Mouse (Mus musculus) liver, adult (tissue): Measurements from ENCODE around the gene Clk1.

Source experiments
- GATA4 ChIP-seq: IDR thresholded peaks from 2 replicates; pipeline ENCODE4 v1.6.1; 2014; ENCODE audit warnings: mild to moderate bottlenecking, low read length; ENCODE audit not compliant: insufficient replicate concordance

Clk1 gene

DNA sequence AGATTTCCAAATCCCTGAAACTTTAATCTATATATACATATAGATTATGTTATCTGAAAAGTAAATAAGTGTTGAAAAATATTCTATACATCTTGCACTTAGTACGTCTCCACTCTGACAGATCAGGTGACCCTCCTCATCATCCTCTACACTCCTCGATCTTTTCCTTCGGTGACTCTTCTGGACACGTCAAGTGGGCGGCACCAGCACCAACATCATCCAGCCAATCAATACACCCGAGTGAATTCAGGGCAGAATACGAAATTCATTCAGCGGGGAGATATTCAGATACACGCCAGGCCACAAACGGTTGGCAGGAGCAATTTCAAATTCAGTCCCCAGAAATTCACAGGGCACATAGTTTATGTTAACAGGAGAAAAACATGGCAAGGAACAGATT is 3.8 kb downstream of the Clk1 start:
- TF ChIP-seq GATA4: no peak

DNA sequence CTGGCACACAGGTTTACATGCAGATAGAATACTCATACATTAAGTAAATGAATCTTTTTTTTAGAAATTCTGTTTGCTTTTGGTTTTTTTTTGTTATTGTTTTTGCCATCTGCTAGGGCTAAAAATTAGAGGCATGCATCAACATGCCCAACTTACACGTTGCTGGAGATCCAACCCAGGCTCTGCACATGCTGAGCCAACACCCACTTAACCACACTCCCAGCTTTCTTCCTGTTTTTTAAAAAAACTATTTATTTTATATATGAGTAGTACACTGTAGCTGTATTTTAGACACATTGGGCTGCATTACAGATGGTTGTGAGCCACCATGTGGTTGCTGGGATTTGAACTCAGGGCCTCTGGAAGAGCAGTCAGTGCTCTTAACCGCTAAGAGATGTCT is 7.8 kb downstream of the Clk1 start:
- no peak for TF ChIP-seq GATA4

DNA sequence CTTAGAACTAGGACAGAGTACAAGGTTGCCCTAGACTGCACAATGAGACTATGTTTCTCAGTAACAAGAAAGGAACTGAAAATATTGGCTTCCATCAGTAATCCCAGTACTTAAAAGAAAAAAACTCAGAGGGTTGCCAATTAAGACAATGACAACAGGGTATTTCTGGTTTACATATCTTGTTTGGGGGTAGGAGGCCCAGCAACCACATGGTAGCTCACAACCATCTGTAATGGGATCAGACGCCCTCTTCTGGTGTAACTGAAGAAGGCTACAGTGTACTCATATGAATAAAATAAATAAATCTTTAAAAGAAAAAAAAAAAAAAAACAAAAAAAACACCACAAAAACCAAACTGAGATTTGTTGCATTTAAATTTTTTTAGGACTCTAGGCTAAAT is 8.4 kb downstream of the Clk1 start:
- TF ChIP-seq GATA4: no peak

- no peak for TF ChIP-seq GATA4
Measured at GRCm38 (mm10) chr1:58410776-58411175, 13.1 kb downstream of the Clk1 start.

- no peak for TF ChIP-seq GATA4
Measured at GRCm38 (mm10) chr1:58410198-58410588, 13.7 kb downstream of the Clk1 start.

DNA sequence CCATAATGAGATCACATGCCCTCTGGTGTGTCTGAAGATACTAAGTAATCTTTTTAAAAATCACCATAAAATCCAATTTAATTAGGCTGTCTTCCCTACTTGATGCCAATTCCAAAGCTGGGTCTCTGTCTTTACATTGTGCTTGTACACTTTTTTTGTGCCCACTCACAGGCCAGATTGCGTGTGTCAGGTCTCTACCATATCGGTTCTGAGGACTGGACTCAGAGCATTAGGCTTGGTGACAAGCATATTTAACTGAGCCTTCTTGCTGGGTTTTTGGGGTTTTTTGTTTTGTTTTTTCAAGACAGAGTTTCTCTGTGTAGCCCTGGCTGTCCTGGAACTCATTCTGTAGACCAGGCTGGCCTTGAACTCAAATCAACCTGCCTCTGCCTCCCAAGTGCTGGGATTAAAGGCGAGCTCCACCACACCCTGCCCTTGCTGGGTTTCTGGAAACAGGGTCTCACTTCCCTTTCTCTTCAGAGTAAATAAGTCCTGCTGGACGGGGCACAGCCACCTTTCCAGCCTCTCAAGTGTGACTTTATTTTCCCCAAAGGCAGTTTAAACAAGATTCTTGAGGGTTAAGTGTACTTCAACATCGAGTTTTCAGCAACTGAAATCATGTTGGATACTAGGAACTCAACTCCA is 14.2 kb downstream of the Clk1 start:
- TF ChIP-seq GATA4: no peak

GRCm38 (mm10) chr1:58408141-58408540 is 15.7 kb downstream of the Clk1 start:
- TF ChIP-seq GATA4: no peak

GRCm38 (mm10) chr1:58407321-58407720 is 16.5 kb downstream of the Clk1 start:
- no peak for TF ChIP-seq GATA4

GRCm38 (mm10) chr1:58403745-58404144 is 20.1 kb downstream of the Clk1 start:
- no peak for TF ChIP-seq GATA4

DNA sequence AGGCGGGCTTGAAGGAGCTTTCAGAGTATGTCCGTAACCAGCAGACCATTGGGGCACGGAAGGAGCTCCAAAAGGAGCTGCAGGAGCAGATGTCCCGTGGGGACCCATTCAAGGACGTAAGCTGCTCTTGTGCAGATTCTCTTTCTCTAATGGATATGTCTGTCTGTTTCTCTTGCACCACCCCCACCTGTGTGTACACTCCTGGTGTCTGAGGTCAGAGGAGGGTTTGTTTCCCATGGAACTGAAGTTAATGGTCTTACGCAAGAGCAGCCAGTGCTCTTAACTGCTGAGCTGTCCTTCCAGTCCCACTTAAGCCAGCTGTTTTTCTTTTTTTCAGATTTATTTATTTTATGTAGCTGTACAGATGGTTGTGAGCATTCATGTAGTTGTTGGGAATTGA is 22.5 kb downstream of the Clk1 start:
- TF ChIP-seq GATA4: no peak

DNA sequence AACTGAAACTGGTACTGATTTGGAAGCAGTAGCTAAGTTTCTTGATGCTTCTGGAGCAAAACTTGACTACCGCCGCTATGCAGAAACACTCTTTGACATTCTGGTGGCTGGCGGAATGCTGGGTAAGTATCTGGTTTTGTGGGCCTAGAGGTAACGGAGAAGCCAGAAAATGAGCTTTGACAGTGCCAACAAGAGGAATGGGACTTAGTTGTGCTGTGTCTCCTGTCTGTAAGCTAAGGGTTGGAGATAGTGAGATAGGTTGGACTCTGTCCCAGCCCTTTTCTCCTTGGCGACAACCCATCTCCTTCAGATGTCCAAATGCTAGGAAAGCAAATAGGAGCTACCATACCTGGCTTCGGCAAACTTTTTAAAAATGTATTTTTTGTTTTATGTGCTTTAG is 26.1 kb downstream of the Clk1 start:
- no peak for TF ChIP-seq GATA4

- no peak for TF ChIP-seq GATA4
Measured at GRCm38 (mm10) chr1:58396179-58396578, 27.7 kb downstream of the Clk1 start.

- TF ChIP-seq GATA4: no peak
Measured at GRCm38 (mm10) chr1:58395341-58395740, 28.5 kb downstream of the Clk1 start.

- no peak for TF ChIP-seq GATA4
Measured at GRCm38 (mm10) chr1:58393284-58394195, 30.3 kb downstream of the Clk1 start.

DNA sequence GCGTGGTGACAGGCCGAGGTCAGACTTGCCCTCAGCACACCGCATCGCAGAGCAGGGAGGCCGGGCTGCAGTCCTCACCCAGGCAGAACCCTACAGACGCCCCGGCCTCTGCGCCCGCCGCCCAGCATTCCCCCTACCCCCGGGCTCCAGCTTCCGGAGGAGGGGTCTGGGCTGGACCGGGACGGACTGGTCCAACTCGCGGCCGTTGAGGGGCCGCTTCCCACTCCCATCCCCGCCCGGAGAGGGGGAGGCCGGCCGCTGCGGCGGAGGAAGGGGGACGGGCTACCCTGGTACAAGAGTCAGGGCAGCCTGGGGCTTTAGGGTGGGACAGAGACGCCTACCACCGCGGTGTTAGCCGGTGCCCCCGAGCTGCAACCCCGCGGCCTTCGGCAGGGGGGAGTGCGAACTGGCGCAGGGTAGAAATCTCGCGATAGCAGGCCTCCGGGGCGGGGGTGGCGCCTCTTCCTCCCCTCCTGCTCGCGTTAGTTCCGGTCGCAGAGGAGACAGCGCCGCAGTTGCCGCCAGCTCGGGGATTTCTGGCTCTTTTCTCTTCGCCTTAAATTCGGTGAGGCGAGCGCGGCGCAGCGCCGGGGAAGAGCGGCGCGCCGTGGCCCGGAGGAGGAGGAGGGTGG is 31.1 kb downstream of the Clk1 start, which contains the start of gene Bzw1:
Gene Bzw1, plus strand, starts transcription at position 247 of the 632 bp plus-strand sequence.
- no peak; the same call in 1 of the 2 replicates for TF ChIP-seq GATA4

DNA sequence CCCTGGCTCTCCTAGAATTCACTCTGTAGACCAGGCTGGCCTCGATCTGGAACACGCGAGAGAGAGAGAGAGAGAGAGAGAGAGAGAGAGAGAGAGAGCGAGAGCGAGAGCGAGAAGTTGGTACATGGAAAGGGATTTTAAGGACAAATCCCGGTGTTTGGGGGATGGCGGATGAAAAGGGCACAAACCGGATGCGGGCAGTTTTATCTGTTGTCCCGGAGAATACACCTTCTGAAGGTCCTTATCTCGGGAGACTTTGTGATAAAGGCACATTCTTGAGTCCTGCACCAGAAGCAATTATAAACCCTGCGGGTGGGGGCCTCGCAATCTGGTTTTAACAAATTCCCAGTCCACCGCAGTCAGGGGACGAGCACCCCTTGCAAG is 31.6 kb downstream of the Clk1 start:
- TF ChIP-seq GATA4: no peak
